Mouse (Mus musculus) layer of hippocampus, postnatal 36 days (tissue): ENCODE results near the gene Gpr63. TPM values are rescaled to one million over a fixed set of nuclear protein-coding genes. Genes with fewer than 3 reads are reported as not detected.

Experiments used
- total RNA-seq, 2 experiments: library from RNA; stranded (reverse); gene quantifications; 2 replicates each; pipeline ENCODE4 v1.2.3; 2021

The Gpr63 gene
- total RNA-seq, 2 experiments from 2014 or later = 44.0 to 52.3 TPM

Other genes starting within 250 kb of the Gpr63 start
- 10 to 100 TPM; 17.4 to 19.2 TPM for gene Klhl32, start 115.3 kb upstream of the Gpr63 start, total RNA-seq
- 10 to 100 TPM; 39.7 to 40.7 TPM for gene Ndufaf4, start 68.3 kb upstream of the Gpr63 start, total RNA-seq